In genomic region chr12:86652570-86653041, GRCm38 (mm10) we compare ENCODE assay signal across 8 mouse cellular contexts. TPM values are rescaled to one million over a fixed set of nuclear protein-coding genes. Genes with fewer than 3 reads are reported as not detected.
DNase-seq lines count a peak whose midpoint lies in the region; ATAC-seq and TF ChIP-seq lines count a peak whose summit lies in the region.

No protein-coding gene starts in this region.

- no peaks in the 10 kb centered on the region for H3K27me3 ChIP-seq in intestine, postnatal 0 days (replicated peaks; ENCODE audit: control insufficient read depth, insufficient read depth, low read length)
- no peaks in the 10 kb centered on the region for H3K27me3 ChIP-seq in neural tube, embryonic 15.5 days (replicated peaks)

- H3K4me2 ChIP-seq in intestine, postnatal 0 days (replicated peaks; ENCODE audit: low read depth): no peak overlapping the region
- no peak overlapping the region for H3K4me2 ChIP-seq in neural tube, embryonic 15.5 days

- no peak overlapping the region for H3K27ac ChIP-seq in intestine, postnatal 0 days (ENCODE audit: low read depth, low read length)
- peak overlapping the region; percentile 71 for H3K27ac ChIP-seq in neural tube, embryonic 15.5 days (replicated peaks)

- TF ChIP-seq CTCF in intestine, postnatal 0 days (IDR thresholded peaks at IDR 0.05; ENCODE audit: low read depth): no peak

- no peaks in the 10 kb centered on the region for H3K4me1 ChIP-seq in intestine, postnatal 0 days (replicated peaks; ENCODE audit: control insufficient read depth, insufficient read depth, low read length)
- peaks cover 11% of the 10 kb centered on the region for H3K4me1 ChIP-seq in neural tube, embryonic 15.5 days

- no peak overlapping the region for H3K9ac ChIP-seq in intestine, postnatal 0 days (ENCODE audit: low read depth, low read length)
- no peak overlapping the region for H3K9ac ChIP-seq in neural tube, embryonic 15.5 days (replicated peaks)

- H3K4me3 ChIP-seq in intestine, postnatal 0 days (ENCODE audit: low read depth, low read length): no peak overlapping the region
- H3K4me3 ChIP-seq in neural tube, embryonic 15.5 days (replicated peaks): no peak overlapping the region

- intact Hi-C loops in gastrocnemius, postnatal 36 days (cut with DNase I): loop anchor here (5.0 kb wide), 1 partner anchor 60 kb away; no protein-coding TSS in a partner anchor

- 33% methylated on average over 4 of the region's 4 CpGs for WGBS in intestine, postnatal 0 days
- WGBS in neural tube, embryonic 15.5 days: 47% methylated on average over 4 of the region's 4 CpGs

- no peaks in the 10 kb centered on the region for H3K36me3 ChIP-seq in intestine, postnatal 0 days (ENCODE audit: control insufficient read depth, insufficient read depth)
- H3K36me3 ChIP-seq in neural tube, embryonic 15.5 days: no peaks in the 10 kb centered on the region

- peak; percentile 57 for ATAC-seq in intestine, postnatal 0 days
- peak; percentile 65 for ATAC-seq in neural tube, embryonic 15.5 days (ENCODE audit: low FRiP score)
- no peak for ATAC-seq in megakaryocyte progenitor cell, adult 5-6 weeks (replicated peaks; ENCODE audit: poor library complexity)

- DNase-seq in adrenal gland, adult 2 months: peak; percentile 89
- DNase-seq in cerebellum, adult 8-10 months: peak; percentile 39
- DNase-seq in gastrocnemius, postnatal 36 days: peak; percentile 73 to 85
- peak; percentile 65 to 84 for DNase-seq in left cerebral cortex, adult 9 months (ENCODE audit: low spot score in 2 of 2)
- DNase-seq in urinary bladder, postnatal 36 days (ENCODE audit: low spot score in 2 of 2): peak; percentile 14 to 59

- H3K9me3 ChIP-seq in intestine, postnatal 0 days (ENCODE audit: control insufficient read depth): no peaks in the 10 kb centered on the region
- no peaks in the 10 kb centered on the region for H3K9me3 ChIP-seq in neural tube, embryonic 15.5 days (replicated peaks)

RNA-seq across cellular contexts. Expression of gene Vash1, which starts 25.9 kb away (rescaled TPM):
- total RNA-seq in adrenal gland, adult 2 months (2021): 1 to 10 TPM; 2.9 to 4.8 TPM
- 4.8 and 6.8 TPM in 2 replicates for polyA plus RNA-seq in adrenal gland, adult 2 months (2012; rRNA removed)
- 1 to 10 TPM; 7.3 to 8.6 TPM for total RNA-seq in gastrocnemius, postnatal 36 days (2021)
- polyA plus RNA-seq in intestine, postnatal 0 days (2015; fragmentation: Nextera tagmentation; extraction: Ambion mirVana): 4.1 and 5.4 TPM in 2 replicates
- 25.7 and 28.2 TPM in 2 replicates for polyA plus RNA-seq in neural tube, embryonic 15.5 days (2015; fragmentation: Nextera tagmentation; extraction: Ambion mirVana)
- total RNA-seq in megakaryocyte progenitor cell, adult 5-6 weeks (2015): 0.07 and 0.10 TPM in 2 replicates
- 0.54 and 0.91 TPM in 2 replicates for total RNA-seq in megakaryocyte progenitor cell, adult 5-6 weeks (2017)

Comparison
In these comparisons a context has a peak if more than half of its experiments do, and no peak if none do; other contexts are left out.
1. DNase-seq: peak in every context shown above with its lines; median percentile 89 in adrenal gland, adult 2 months; 79 in gastrocnemius, postnatal 36 days; 74 in left cerebral cortex, adult 9 months; 39 in cerebellum, adult 8-10 months; 36 in urinary bladder, postnatal 36 days.